Mouse (Mus musculus) forelimb bud, embryonic 11.5 days (tissue): ENCODE measurements around the gene Drg1.

ENCODE experiments used
- DNase-seq: peaks from one replicate; pipeline ENCODE4 v3.0.0-alpha.2; 2012; ENCODE audit warnings: low read depth, low spot score

The Drg1 gene

DNA sequence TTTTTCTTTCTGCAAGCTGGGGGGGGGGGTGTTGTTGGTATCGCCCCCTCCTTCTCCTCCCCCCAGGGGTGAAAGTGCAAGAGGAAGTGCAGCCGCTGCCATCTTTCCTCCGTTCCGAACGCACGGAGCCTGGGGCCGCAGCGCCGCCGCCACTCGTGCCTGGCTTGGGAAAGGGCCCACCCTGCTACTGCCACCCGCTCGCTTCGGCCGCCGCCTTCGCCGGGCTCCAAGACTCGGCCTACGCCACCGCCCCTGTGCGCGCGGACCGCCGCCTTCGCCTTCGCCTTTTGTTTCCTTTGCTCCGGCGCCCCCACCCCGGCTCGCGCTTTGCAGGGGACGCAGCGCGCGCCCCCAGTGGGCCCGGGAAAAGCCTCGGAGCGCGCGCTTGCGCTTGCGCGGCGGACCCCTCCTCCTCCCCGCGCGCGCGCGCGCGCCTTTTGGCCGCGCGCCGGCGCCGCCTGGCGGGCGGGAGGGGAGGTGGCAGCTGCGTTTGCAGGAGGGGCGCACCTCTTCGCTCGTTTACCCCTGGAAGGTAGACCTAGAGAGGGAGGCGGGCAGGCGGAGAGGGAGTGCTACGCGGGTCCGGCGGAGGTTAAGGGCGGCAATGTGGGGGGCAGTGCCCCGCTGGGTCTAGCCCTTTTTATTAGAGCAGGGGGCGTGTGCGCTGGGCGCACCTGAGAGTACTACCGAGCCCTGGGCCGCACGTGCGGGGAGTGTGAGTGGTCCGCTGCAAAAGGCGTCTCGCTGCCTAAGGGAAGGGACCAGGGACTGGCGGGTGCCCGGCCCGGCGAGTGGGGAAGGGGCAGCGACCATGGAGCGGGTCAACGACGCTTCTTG lies 23.8 kb upstream of the Drg1 start:
- DNase-seq = peak; percentile 92

DNA sequence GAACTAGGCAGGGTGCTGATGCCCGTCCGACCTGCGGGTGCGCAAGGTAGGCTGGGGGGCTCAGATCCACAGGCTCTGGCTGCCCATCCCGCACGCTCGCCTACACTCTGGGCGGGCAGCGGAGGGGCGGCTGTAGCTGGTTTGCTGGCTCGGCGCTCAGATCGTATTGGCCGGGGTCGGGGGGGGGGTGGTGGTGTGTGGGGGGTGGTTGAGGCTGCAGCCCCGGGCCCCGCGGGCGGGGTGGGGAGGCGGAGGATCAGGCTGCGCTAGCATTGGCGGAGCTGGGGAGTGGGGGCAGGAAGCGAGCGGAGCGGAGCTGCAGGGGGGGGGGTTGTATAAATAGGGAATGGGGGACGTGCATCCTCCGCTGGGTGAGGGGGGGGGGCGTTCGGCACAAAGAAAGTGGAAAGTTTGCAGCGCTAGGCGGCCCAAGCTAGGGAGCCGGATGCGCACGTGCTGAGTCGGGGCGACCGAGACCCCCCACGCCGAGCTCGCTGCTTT lies 23.1 kb upstream of the Drg1 start:
- DNase-seq = peak; percentile 91

DNA sequence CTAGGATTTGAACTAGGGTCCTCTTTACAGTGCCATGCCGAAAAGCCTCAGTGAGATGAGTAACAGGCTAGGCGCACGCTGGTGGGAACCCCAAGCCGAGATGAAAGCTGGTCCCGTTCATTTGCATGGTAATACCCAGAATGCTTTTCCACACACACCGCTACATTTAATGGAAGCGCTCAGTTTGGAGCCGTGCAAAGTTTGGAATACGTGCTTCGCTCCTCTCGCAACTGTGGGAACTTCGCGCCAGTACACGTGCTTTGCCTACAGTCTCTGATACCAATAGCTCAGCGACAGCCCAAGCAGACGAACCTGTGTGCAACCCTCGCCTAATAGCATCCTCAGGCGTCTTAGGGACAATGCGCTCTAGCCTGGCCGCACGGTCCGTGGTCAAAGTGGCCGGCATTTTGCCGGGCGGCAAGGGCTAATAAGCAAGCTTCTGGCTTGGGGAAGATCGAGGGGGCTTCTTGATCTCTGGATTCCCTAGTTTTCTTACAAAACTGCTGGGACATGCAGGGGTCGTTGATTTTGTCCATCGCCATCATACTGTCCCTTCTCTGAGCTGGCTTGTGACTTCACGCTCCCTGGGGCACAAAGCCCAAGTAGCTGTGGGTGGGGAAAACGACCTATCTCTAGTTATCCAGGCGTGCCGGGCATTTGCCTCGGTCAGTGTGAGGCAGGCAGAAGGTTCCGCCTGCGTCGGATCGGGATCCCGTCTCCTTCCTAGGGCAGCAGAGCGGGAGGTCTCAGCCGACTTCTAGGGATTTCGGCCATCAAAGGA lies 22.5 kb upstream of the Drg1 start, which contains the start of gene Patz1:
Gene Patz1 (plus strand): TSS at position 354 of the 781 bp plus-strand sequence.
- DNase-seq = peak; percentile 62

GRCm38 (mm10) chr11:3287921-3288320 lies 21.7 kb upstream of the Drg1 start:
- no peak for DNase-seq

DNA sequence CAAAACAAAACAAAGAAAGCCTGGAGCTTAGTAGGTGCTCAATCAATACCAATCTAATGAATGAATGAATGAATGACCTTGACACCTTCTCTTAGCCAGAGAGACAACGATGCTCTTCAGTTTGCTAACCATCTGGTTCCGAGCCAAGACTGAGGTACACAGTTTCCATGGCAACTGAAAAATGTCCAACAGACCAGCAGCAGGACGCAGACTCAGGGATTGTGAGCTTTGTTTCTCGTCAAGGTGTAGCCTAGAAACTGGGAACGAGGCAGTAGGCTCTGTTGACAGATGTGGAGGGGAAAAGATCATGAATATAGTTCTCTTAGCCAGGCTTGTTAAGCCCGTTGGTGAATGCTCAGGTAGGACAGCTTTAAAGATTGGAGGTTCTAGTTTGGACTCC lies 20.9 kb upstream of the Drg1 start:
- peak; percentile 29 for DNase-seq

DNA sequence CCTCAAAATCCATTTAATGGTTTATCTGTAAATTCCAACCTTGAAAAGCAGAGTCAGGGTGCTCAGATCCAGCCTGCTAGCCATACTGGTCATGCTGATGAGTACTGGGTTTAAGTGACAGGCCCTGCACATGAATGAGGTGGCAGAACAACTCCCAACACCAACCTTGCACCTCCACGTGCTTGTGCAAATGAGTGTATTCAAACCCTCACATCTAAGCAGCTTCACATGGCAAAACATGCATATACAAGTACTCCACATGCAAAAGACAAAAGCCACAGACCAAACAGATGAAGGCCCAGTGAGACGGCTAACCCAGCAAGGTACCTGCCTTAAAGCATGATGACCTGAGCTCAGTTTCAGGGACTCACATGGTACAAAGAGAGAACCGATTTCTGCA lies 19.7 kb upstream of the Drg1 start:
- no peak for DNase-seq

GRCm38 (mm10) chr11:3283645-3284044 lies 17.4 kb upstream of the Drg1 start:
- DNase-seq = no peak

- no peak for DNase-seq
These were observed 16.7 kb upstream of the Drg1 start for GRCm38 (mm10) chr11:3282887-3283286.

DNA sequence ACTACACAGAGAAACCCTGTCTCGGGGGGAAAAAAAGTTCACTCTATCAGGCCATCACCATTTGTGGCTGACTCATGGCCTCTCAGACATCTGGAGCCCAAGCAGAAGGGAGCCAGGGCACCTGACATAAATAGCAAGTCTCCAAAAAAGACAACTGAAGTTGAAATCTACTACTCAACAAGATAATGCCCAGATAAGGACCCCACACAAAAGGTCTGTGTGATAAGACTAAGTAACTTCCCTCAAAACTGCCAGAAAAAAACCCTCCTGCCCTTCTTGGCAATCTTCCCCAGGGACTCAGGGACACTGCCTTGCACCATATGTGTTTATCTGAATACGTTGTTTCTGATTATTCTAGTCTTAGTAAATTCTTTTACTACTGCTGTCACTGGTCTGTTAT lies 13.5 kb upstream of the Drg1 start:
- DNase-seq = no peak

DNA sequence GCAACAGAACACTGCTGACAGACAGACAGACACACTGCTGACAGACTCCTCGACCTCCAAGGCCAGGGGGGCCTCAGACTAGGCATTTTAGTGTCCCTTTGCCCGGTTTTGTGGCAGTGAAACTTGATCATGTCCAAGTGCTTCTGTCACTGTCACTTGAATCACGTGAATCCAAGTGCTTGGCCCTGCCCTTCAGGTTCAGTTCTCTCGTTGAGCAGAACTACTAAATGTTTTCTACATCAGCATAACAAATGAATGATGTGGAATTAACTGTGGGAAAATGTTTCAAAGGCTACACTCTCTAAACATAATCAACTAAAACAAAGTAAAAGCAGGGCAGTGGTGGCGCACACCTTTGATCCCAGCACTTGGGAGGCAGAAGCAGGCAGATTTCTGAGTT lies 12.1 kb upstream of the Drg1 start:
- no peak for DNase-seq

GRCm38 (mm10) chr11:3269241-3269640 lies 3.0 kb upstream of the Drg1 start:
- DNase-seq = no peak

GRCm38 (mm10) chr11:3267133-3267532 lies 918 bp upstream of the Drg1 start:
- no peak for DNase-seq

- DNase-seq = peak; percentile 82
These were observed 730 bp downstream of the Drg1 start for GRCm38 (mm10) chr11:3265291-3266078.

GRCm38 (mm10) chr11:3259537-3259936 lies 6.7 kb downstream of the Drg1 start:
- no peak for DNase-seq

- DNase-seq = no peak
These were observed 18.8 kb downstream of the Drg1 start for GRCm38 (mm10) chr11:3247387-3247786.

DNA sequence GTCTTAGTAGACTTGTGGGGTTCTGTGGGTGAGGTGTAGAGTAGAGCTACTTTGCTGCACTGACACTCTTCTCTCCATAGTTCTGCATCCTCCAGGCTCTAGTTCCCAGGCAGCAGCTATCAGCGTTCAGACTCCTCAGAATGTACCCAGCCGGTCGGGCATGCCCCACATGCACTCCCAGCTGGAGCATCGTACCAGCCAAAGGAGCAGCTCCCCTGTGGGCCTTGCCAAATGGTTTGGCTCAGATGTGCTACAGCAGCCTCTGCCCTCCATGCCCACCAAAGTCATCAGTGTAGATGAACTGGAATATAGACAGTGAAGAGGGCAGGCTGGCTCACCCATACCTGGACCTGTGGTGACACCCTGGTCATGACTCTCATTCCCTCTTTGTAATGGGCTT lies 22.4 kb downstream of the Drg1 start:
- no peak for DNase-seq

DNA sequence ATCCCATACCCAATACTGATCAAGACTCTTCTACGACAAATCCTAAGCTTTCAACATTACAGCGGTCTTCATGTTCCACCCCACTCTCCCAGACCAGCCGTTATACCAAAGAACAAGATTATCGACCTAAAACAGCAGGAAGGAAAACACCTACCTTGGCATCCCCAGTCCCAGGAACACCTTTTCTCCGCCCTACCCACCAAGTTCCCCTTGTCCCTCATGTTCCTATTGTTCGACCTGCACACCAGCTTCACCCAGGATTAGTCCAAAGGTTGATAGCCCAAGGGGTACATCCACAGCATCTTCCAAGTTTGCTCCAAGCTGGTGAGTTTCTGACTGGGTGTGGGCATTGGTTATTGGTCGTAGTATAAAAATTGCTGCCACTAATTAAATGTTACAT lies 23.8 kb downstream of the Drg1 start:
- DNase-seq = no peak

DNA sequence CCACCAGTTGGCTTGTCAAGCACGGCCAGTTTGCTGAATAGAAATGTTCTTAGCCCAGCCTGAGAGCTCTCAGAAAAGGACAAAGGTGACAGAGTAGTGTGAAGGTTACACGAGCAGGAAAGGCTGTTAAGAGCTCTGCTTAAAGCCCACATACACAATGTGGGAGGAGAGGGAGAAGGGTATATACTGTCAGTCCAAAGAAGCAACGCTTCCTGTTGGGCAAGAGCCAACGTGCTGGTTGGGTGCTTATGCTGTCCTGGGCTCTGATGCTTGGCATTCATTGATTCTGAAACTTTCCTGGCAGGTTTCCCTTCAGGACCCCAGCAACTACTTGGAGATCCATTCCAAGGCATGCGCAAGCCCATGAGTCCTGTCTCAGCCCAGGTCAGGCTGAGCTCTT lies 30.9 kb downstream of the Drg1 start:
- DNase-seq = no peak

DNA sequence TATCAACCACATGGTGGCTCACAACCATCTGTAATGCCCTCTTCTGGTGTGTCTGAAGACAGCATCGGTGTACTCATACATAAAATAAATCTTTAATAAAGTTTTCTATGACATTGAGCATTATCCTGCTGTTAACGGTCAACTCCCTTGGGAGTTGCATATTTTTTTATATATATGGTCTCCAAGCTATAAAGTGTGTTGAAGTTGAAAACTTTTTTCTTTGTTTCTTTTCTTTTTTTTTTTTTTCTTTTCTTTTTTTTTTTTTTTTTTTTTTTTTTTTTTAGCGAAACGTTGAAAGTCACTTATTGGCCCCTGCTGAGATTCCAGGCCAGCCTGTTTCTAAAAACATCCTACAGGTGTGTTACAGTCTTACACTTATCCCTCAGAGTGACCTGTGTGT lies 32.5 kb downstream of the Drg1 start:
- no peak for DNase-seq

DNA sequence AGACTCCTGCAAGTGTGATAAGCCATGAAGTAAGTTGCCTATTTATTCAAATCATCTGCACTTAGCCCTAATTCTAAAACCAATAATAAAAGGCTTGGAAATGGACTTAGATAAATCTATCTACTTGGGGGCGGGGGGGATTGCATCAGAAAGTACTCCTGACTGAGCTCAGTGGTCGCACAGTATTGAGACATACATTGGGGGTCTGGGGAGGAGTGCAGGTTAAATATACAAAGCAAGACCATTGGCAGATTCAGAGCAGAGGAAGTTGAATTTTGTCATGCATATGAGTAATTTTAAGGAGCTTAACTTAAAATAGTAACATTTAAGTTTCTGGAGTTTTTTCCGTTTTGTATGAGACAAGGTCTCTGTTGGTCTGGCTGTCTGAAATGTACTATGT lies 34.0 kb downstream of the Drg1 start:
- no peak for DNase-seq

GRCm38 (mm10) chr11:3227113-3227512 lies 39.1 kb downstream of the Drg1 start:
- no peak for DNase-seq

- no peak for DNase-seq
These were observed 43.1 kb downstream of the Drg1 start for GRCm38 (mm10) chr11:3223105-3223504.
